Mouse (Mus musculus) brain, embryonic 14.5 days (tissue): Measurements from ENCODE around the gene Col5a1.

ENCODE experiments used
- CTCF ChIP-seq: fragments of 200-500 bp; IDR thresholded peaks from 2 replicates; pipeline ENCODE4 v1.5.1; 2012; ENCODE audit warnings: inconsistent platforms, mild to moderate bottlenecking, moderate library complexity, borderline replicate concordance; ENCODE audit not compliant: insufficient read depth, insufficient read length; ENCODE audit errors: extremely low read depth
- POLR2A ChIP-seq: fragments of 200-500 bp; IDR thresholded peaks from 2 replicates; pipeline ENCODE4 v1.6.1; 2012; ENCODE audit warnings: mild to moderate bottlenecking, inconsistent platforms, borderline replicate concordance; ENCODE audit not compliant: poor library complexity, insufficient read depth, insufficient read length, severe bottlenecking; ENCODE audit errors: extremely low read depth

GRCm38 (mm10) chr2:27999996-28000583 is 113.9 kb downstream of the Col5a1 start:
- no peak for TF ChIP-seq CTCF
- no peak for TF ChIP-seq POLR2A
